Mouse (Mus musculus) forebrain, embryonic 14.5 days (tissue): ENCODE data around the gene Grip1. TPM values are rescaled to one million over a fixed set of nuclear protein-coding genes. Genes with fewer than 3 reads are reported as not detected.
A peak's percentile ranks its signal among the peaks of the same experiment; 100 is the strongest.

Experiments
- ATAC-seq: fragments of 200-750 bp; cut with Nextera tagmentation; 2 replicates; pipeline ENCODE4 v1.8.0; 2017; ENCODE audit warnings: mild to moderate bottlenecking, moderate library complexity
- DNase-seq: peaks from one replicate; pipeline ENCODE4 v3.0.0-alpha.2; 2015; ENCODE audit warnings: low spot score
- H3K27ac ChIP-seq: fragments of 300-500 bp; sonication (generic); 2 replicates; pipeline ENCODE4 v1.5.1; 2014; ENCODE audit warnings: low read depth, mild to moderate bottlenecking, control low read depth, low read length, moderate library complexity
- H3K27me3 ChIP-seq: fragments of 300-500 bp; sonication (generic); replicated peaks from 2 replicates; pipeline ENCODE4 v1.6.1; 2014; ENCODE audit warnings: low read length, control low read depth, mixed read lengths; ENCODE audit not compliant: control insufficient read depth, insufficient read depth
- H3K36me3 ChIP-seq: fragments of 300-500 bp; sonication (generic); 2 replicates; pipeline ENCODE4 v1.6.1; 2014; ENCODE audit warnings: low read length, control low read depth; ENCODE audit not compliant: control insufficient read depth, insufficient read depth
- H3K4me1 ChIP-seq: fragments of 300-500 bp; sonication (generic); 2 replicates; pipeline ENCODE4 v1.6.1; 2014; ENCODE audit warnings: antibody characterized with exemption, low read length, control low read depth; ENCODE audit not compliant: control insufficient read depth, insufficient read depth
- H3K4me2 ChIP-seq: fragments of 300-500 bp; sonication (generic); 2 replicates; pipeline ENCODE4 v1.6.1; 2014; ENCODE audit warnings: mild to moderate bottlenecking, control low read depth, low read length
- H3K4me3 ChIP-seq: fragments of 300-500 bp; sonication (generic); 2 replicates; pipeline ENCODE4 v1.5.1; 2014; ENCODE audit warnings: low read depth, low read length, control low read depth
- H3K9ac ChIP-seq: fragments of 300-500 bp; sonication (generic); 2 replicates; pipeline ENCODE4 v1.6.1; 2014; ENCODE audit warnings: mild to moderate bottlenecking, low read length, control low read depth, moderate library complexity
- H3K9me3 ChIP-seq: fragments of 300-500 bp; sonication (generic); replicated peaks from 2 replicates; pipeline ENCODE4 v1.6.1; 2016; ENCODE audit warnings: low read length, control low read depth, mixed read lengths; ENCODE audit not compliant: control insufficient read depth
- WGBS: fragments of 180-500 bp; shearing (Covaris S2); extraction: QIAGEN DNeasy Blood & Tissue Kit; methylation state at CpG from one replicate; pipeline ENCODE4 v1.1.7; 2014; 5-methylcytosine and 5-hydroxymethylcytosine counted together
- polyA plus RNA-seq: library from polyadenylated mRNA; unstranded; fragments of >200 nt; fragmentation: Nextera tagmentation; extraction: Ambion mirVana; gene quantifications from 2 replicates; pipeline ENCODE4 v1.2.1, GENCODE M21; 2014

Grip1 gene
- polyA plus RNA-seq, 1 experiment from 2014 or later: 15.0 TPM

DNA sequence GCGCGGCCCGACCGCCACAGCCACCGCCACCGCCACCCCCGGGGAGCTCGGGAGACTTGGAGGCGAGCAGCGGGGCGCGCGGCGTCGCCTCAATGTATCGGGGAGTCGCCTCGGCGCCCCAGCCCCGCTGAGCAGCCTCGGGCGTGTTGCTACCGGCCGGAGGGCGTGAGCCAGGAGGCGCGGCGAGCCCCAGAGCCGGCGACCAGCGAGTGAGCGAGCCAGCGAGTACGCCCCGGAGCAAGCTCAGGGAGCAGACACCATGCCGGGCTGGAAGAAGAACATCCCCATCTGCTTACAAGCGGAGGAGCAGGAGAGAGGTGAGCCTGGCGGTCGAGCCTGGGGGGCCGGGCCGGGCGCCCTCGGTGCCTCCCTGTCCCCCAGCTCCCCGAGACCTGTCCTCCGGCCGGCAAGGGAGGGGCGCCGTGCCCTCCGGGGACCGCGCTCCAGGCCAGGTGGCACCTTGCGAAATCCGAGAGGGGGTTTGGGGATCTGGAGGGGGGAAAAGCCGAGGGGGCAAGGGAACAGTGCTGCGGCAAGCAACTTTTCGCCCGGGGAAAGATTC is 557 bp downstream of the Grip1 start:
- Histone ChIP-seq H3K27me3 (no peaks in the 10 kb centered on the region), H3K4me2 (peak overlapping the region; percentile 97), H3K36me3 (no peaks in the 10 kb centered on the region), H3K9me3 (no peaks in the 10 kb centered on the region), H3K27ac (peak overlapping the region; percentile 84), H3K9ac (peak overlapping the region; percentile 81), H3K4me1 (peaks cover 11% of the 10 kb centered on the region), H3K4me3 (peak overlapping the region; percentile 72)
- 0% methylated on average over 35 of the region's 57 CpGs for WGBS
- DNase-seq (peak; percentile 63), ATAC-seq (peak; percentile 75)

- H3K27ac ChIP-seq: peak overlapping the region; percentile 84; the same call in 1 of the 2 replicates
- peak overlapping the region; percentile 81 for H3K9ac ChIP-seq
- peaks cover 11% of the 10 kb centered on the region for H3K4me1 ChIP-seq
- DNase-seq (peak; percentile 44), ATAC-seq (peak; percentile 27; the same call in 1 of the 2 replicates)
- no peaks in the 10 kb centered on the region for H3K27me3 ChIP-seq
- peak overlapping the region; percentile 72 for H3K4me3 ChIP-seq
- H3K4me2 ChIP-seq: peak overlapping the region; percentile 97
- no peaks in the 10 kb centered on the region for H3K36me3 ChIP-seq
- H3K9me3 ChIP-seq: no peaks in the 10 kb centered on the region
- WGBS: under 1% methylated on average over 30 of the region's 31 CpGs
Measured at GRCm38 (mm10) chr10:119454668-119455542, 1.3 kb downstream of the Grip1 start.

GRCm38 (mm10) chr10:119455543-119455940 is 1.9 kb downstream of the Grip1 start:
- WGBS: 8% methylated on average over 10 of the region's 10 CpGs
- Histone ChIP-seq H3K4me2 (peak overlapping the region; percentile 97), H3K27ac (no peak overlapping the region), H3K4me1 (peaks cover 11% of the 10 kb centered on the region), H3K36me3 (no peaks in the 10 kb centered on the region), H3K4me3 (peak overlapping the region; percentile 72), H3K9me3 (no peaks in the 10 kb centered on the region), H3K27me3 (no peaks in the 10 kb centered on the region), H3K9ac (peak overlapping the region; percentile 81)
- no peak for ATAC-seq
- DNase-seq: peak; percentile 57

GRCm38 (mm10) chr10:119457121-119457520 is 3.5 kb downstream of the Grip1 start:
- H3K27ac ChIP-seq: no peak overlapping the region
- ATAC-seq (no peak), DNase-seq (no peak)
- no peaks in the 10 kb centered on the region for H3K9me3 ChIP-seq
- no peak overlapping the region for H3K4me2 ChIP-seq
- H3K4me3 ChIP-seq: no peak overlapping the region
- peaks cover 11% of the 10 kb centered on the region for H3K4me1 ChIP-seq
- WGBS: 88% methylated on average over 5 of the region's 5 CpGs
- H3K27me3 ChIP-seq: no peaks in the 10 kb centered on the region
- H3K9ac ChIP-seq: no peak overlapping the region
- no peaks in the 10 kb centered on the region for H3K36me3 ChIP-seq

DNA sequence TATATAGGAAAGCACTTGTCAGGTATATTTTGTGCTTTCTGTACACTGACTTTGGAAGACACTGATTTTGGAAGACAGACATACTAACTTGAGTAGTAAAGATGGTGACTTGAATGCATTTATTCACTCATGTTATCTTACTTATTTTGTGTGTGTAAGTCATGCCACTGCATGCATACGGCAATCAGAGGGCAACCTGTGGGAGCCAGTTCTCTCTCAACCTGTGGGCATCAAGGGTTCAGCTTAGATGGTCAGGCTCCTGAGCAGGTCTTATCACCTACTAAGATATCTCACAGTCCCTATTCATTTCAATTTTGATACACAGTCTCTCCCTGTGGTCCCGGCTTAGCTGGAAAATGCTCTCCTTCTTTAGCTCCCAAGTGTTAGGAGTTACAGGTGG is 5.4 kb downstream of the Grip1 start:
- Histone ChIP-seq H3K4me2 (no peak overlapping the region), H3K9ac (no peak overlapping the region), H3K27ac (no peak overlapping the region), H3K27me3 (no peaks in the 10 kb centered on the region), H3K9me3 (no peaks in the 10 kb centered on the region), H3K4me3 (no peak overlapping the region), H3K4me1 (peaks cover 11% of the 10 kb centered on the region), H3K36me3 (no peaks in the 10 kb centered on the region)
- WGBS: 83% methylated on average over 2 of the region's 2 CpGs
- ATAC-seq (no peak), DNase-seq (no peak)

DNA sequence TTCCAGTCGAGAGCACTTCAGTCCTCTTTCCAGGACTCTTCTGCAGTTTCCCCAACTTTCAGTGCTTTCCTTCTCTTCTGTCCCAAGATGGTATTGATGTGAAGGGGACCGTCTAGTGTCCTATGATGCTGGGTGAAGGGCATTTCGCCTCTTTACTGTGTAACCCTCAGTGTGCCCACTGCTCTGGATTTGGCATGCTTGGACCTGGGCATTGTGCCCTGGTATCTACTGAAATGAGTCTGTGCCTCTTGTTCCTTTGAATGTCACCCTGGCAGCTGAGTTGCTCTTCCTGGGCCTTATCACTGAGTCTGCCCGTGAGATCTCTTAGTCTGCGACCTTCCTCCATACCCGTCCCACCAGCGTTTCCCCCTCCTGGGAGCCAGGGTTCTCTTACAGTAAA is 9.7 kb downstream of the Grip1 start:
- WGBS: 93% methylated on average over 7 of the region's 7 CpGs
- Histone ChIP-seq H3K4me3 (no peak overlapping the region), H3K27ac (no peak overlapping the region), H3K36me3 (no peaks in the 10 kb centered on the region), H3K4me1 (no peaks in the 10 kb centered on the region), H3K9me3 (no peaks in the 10 kb centered on the region), H3K27me3 (no peaks in the 10 kb centered on the region), H3K4me2 (no peak overlapping the region), H3K9ac (no peak overlapping the region)
- DNase-seq: no peak
- no peak for ATAC-seq

GRCm38 (mm10) chr10:119463793-119464192 is 10.2 kb downstream of the Grip1 start:
- Histone ChIP-seq H3K36me3 (no peaks in the 10 kb centered on the region), H3K4me2 (no peak overlapping the region), H3K9ac (no peak overlapping the region), H3K4me1 (no peaks in the 10 kb centered on the region), H3K27ac (no peak overlapping the region), H3K4me3 (no peak overlapping the region), H3K9me3 (no peaks in the 10 kb centered on the region), H3K27me3 (no peaks in the 10 kb centered on the region)
- WGBS: 90% methylated on average over 7 of the region's 7 CpGs
- no peak for DNase-seq
- no peak for ATAC-seq

- Histone ChIP-seq H3K27me3 (no peaks in the 10 kb centered on the region), H3K27ac (no peak overlapping the region), H3K4me2 (no peak overlapping the region), H3K9me3 (no peaks in the 10 kb centered on the region), H3K4me1 (no peaks in the 10 kb centered on the region), H3K9ac (no peak overlapping the region), H3K4me3 (no peak overlapping the region), H3K36me3 (no peaks in the 10 kb centered on the region)
- WGBS: 95% methylated on average over 18 of the region's 18 CpGs
- DNase-seq (no peak), ATAC-seq (no peak)
Measured at GRCm38 (mm10) chr10:119467976-119468375, 14.3 kb downstream of the Grip1 start.

DNA sequence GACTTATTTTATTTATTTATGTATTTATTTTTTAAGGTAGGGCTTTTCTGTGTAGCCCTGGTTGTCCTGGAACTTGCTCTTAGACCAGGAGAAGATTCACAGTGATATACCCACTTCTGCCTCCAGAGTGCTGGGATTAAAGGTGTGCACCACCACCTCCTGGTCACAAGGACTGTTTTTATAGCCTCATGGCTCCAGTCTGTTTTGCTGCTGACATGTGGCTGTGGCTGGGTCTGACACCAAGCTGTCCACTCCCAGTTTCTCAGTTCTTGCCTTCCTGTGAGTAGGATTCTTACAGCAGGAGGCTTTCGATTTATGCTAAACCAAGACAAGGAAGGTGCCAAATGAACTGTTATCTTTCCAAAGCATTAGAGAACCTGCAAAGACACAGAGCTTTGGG is 16.5 kb downstream of the Grip1 start:
- Histone ChIP-seq H3K27ac (no peak overlapping the region), H3K4me1 (no peaks in the 10 kb centered on the region), H3K36me3 (no peaks in the 10 kb centered on the region), H3K9ac (no peak overlapping the region), H3K4me2 (no peak overlapping the region), H3K9me3 (no peaks in the 10 kb centered on the region), H3K4me3 (no peak overlapping the region), H3K27me3 (no peaks in the 10 kb centered on the region)
- 90% methylated on average over 1 of the region's 1 CpGs for WGBS
- no peak for DNase-seq
- no peak for ATAC-seq
